Mouse (Mus musculus) liver, embryonic 14.5 days (tissue): Measurements from ENCODE around the gene Pkmyt1.

Experiments
- CTCF ChIP-seq: IDR thresholded peaks from 2 replicates; pipeline ENCODE4 v1.5.1; 2016; ENCODE audit warnings: antibody characterized with exemption, low read depth, control low read depth
- EP300 ChIP-seq: IDR thresholded peaks from 2 replicates; pipeline ENCODE4 v1.6.1; 2016; ENCODE audit warnings: antibody characterized with exemption, low read depth

DNA sequence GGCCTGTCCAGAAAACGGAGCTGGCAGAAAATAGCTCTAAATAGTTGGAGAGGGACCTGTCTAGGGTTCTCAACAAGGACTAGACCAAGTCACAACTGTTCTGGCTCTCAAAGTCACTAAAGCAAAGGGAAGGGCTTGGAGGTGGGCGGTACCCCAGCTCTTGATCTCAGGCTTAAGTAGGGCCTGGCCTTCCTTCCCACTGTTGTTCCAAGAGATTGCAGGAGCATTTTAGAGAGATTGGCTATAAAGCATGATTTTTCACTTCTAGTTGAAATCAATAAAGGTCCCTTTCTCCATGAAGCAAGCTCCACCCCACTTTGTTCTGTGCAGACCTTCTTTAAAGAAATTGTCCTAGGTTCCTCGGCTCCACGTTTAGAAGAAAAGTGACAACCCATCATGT, 659 bp upstream of the Pkmyt1 start:
- TF ChIP-seq CTCF (no peak), EP300 (no peak)
